15 mouse cellular contexts compared by ENCODE assay signal in genomic region chr1:166256302-166256701, GRCm38 (mm10). TPM values are rescaled to one million over a fixed set of nuclear protein-coding genes. Genes with fewer than 3 reads are reported as not detected.
DNase-seq lines count a peak whose midpoint lies in the region; ATAC-seq and TF ChIP-seq lines count a peak whose summit lies in the region.
"Had no signal": no experiment of that assay in that cellular context is flagged by ENCODE, and none has a peak within 500 bp of the region (broad histone marks: within the 10 kb centered on the region; RNA-seq: fewer than 3 reads in every experiment).

No protein-coding gene starts in this region.

- ATAC-seq in embryonic facial prominence, embryonic 12.5 days (ENCODE audit: insufficient number of reproducible peaks, insufficient read depth, low FRiP score, low TSS enrichment): 0 out of 2 replicates have a peak, but pooled peaks have one; percentile 19
- ATAC-seq in hindbrain, embryonic 13.5 days (ENCODE audit: low FRiP score): peak; percentile 62; the same call in 1 of the 2 replicates
- ATAC-seq in megakaryocyte-erythroid progenitor cell, adult 5-6 weeks (replicated peaks; ENCODE audit: low FRiP score, low TSS enrichment, poor library complexity, severe bottlenecking): no peak

- H3K4me3 ChIP-seq in embryonic facial prominence, embryonic 12.5 days: no peak overlapping the region
- H3K4me3 ChIP-seq in hindbrain, embryonic 13.5 days: peak overlapping the region; percentile 60
- no peak overlapping the region for H3K4me3 ChIP-seq in myocyte
- H3K4me3 ChIP-seq in thymus, adult 2 months (ENCODE audit: control insufficient read depth, insufficient read depth, low read length): no peak overlapping the region
- H3K4me3 ChIP-seq: heart, embryonic 15.5 days; lung, embryonic 15.5 days had no signal

- peak overlapping the region; percentile 17; the same call in 1 of the 2 replicates for H3K4me2 ChIP-seq in embryonic facial prominence, embryonic 12.5 days (replicated peaks)
- H3K4me2 ChIP-seq in hindbrain, embryonic 13.5 days: peak overlapping the region; percentile 87
- peak overlapping the region; percentile 76 for H3K4me2 ChIP-seq in myocyte (ENCODE audit: low read depth)
- H3K4me2 ChIP-seq: heart, embryonic 15.5 days; lung, embryonic 15.5 days had no signal

- no peaks in the 10 kb centered on the region for H3K36me3 ChIP-seq in embryonic facial prominence, embryonic 12.5 days
- H3K36me3 ChIP-seq in hindbrain, embryonic 13.5 days: no peaks in the 10 kb centered on the region
- H3K36me3 ChIP-seq in myocyte (ENCODE audit: control insufficient read depth, insufficient read depth): no peaks in the 10 kb centered on the region
- H3K36me3 ChIP-seq in thymus, adult 2 months (ENCODE audit: control insufficient read depth, insufficient read depth, low read length): no peaks in the 10 kb centered on the region
- H3K36me3 ChIP-seq: heart, embryonic 15.5 days; lung, embryonic 15.5 days had no signal

- TF ChIP-seq POLR2A in myocyte (IDR thresholded peaks at IDR 0.05; ENCODE audit: insufficient read length, low read depth): no peak
- TF ChIP-seq POLR2A in thymus, adult 2 months (IDR thresholded peaks at IDR 0.05; ENCODE audit: control insufficient read depth, extremely low read depth, insufficient read depth, low read length, poor library complexity): no peak

- no peak overlapping the region for H3K9ac ChIP-seq in embryonic facial prominence, embryonic 12.5 days
- H3K9ac ChIP-seq in hindbrain, embryonic 13.5 days: peak overlapping the region; percentile 63
- H3K9ac ChIP-seq: heart, embryonic 15.5 days; lung, embryonic 15.5 days had no signal

- DNase-seq in embryo, embryonic 11 days: peak; percentile 20
- DNase-seq in ovary, postnatal 36 days (ENCODE audit: low spot score): no peak
- no peak for DNase-seq in thymus, adult 2 months
- no peak for DNase-seq in cerebellum, adult 8-10 months
- DNase-seq: kidney, adult 18-20 months had no signal

- peaks cover 3% of the 10 kb centered on the region; the same call in 1 of the 2 replicates for H3K4me1 ChIP-seq in embryonic facial prominence, embryonic 12.5 days
- H3K4me1 ChIP-seq in hindbrain, embryonic 13.5 days (replicated peaks): peaks cover 36% of the 10 kb centered on the region
- peaks cover 6% of the 10 kb centered on the region; the same call in 1 of the 2 replicates for H3K4me1 ChIP-seq in thymus, adult 2 months (replicated peaks; ENCODE audit: control insufficient read depth, insufficient read depth, low read length)

- no peak for TF ChIP-seq CTCF in thymus, adult 2 months (IDR thresholded peaks at IDR 0.05; ENCODE audit: borderline replicate concordance, control insufficient read depth, extremely low read depth, insufficient read depth, low read length, poor library complexity)

- H3ac ChIP-seq in myocyte (ENCODE audit: control insufficient read depth, insufficient read length): no peak overlapping the region

- no peak overlapping the region for H3K27ac ChIP-seq in embryonic facial prominence, embryonic 12.5 days
- H3K27ac ChIP-seq in hindbrain, embryonic 13.5 days: no peak overlapping the region; the same call in 1 of the 2 replicates
- H3K27ac ChIP-seq in thymus, adult 2 months (ENCODE audit: control insufficient read depth, insufficient read depth, low read length): no peak overlapping the region
- H3K27ac ChIP-seq: heart, embryonic 15.5 days; lung, embryonic 15.5 days had no signal

- WGBS in embryonic facial prominence, embryonic 12.5 days: 10% methylated on average over 6 of the region's 6 CpGs
- 3% methylated on average over 6 of the region's 6 CpGs for WGBS in hindbrain, embryonic 13.5 days
- whole genome bisulfite sequencing in thymus, adult 2 months: 38% methylated on average over 6 of the region's 6 CpGs

- no peaks in the 10 kb centered on the region for H3K9me3 ChIP-seq in embryonic facial prominence, embryonic 12.5 days
- H3K9me3 ChIP-seq in hindbrain, embryonic 13.5 days: no peaks in the 10 kb centered on the region
- H3K9me3 ChIP-seq: heart, embryonic 15.5 days; lung, embryonic 15.5 days had no signal

- H3K79me2 ChIP-seq in myocyte (ENCODE audit: control insufficient read depth, insufficient read depth): no peaks in the 10 kb centered on the region

- H3K27me3 ChIP-seq in embryonic facial prominence, embryonic 12.5 days: peaks cover 36% of the 10 kb centered on the region
- H3K27me3 ChIP-seq in hindbrain, embryonic 13.5 days: peaks cover 8% of the 10 kb centered on the region; the same call in 1 of the 2 replicates
- H3K27me3 ChIP-seq in myocyte (ENCODE audit: control insufficient read depth, insufficient read depth, insufficient read length): no peaks in the 10 kb centered on the region
- peaks cover 15% of the 10 kb centered on the region for H3K27me3 ChIP-seq in thymus, adult 2 months (ENCODE audit: control insufficient read depth, insufficient read depth, low read length)

TF ChIP-seq in myocyte, 11 proteins besides CTCF, POLR2A, EP300 and RAD21:
- TF ChIP-seq POLR2AphosphoS2 (IDR thresholded peaks at IDR 0.05; ENCODE audit: insufficient read length, low read depth): no peak
- no peak for TF ChIP-seq E2F4 (IDR thresholded peaks at IDR 0.05; ENCODE audit: insufficient read depth)
- TF ChIP-seq MAX (IDR thresholded peaks at IDR 0.05; ENCODE audit: low read depth): no peak
TF ChIP-seq in myocyte: peak in this region for 0.

RNA-seq across cellular contexts. Expression of gene Ildr2, which starts 2.4 kb away (rescaled TPM):
- polyA plus RNA-seq in embryonic facial prominence, embryonic 12.5 days (2016; fragmentation: Nextera tagmentation; extraction: Ambion mirVana): 1.1 and 1.2 TPM in 2 replicates
- 3.5 and 3.6 TPM in 2 replicates for polyA plus RNA-seq in hindbrain, embryonic 13.5 days (2015; fragmentation: Nextera tagmentation; extraction: Ambion mirVana)
- polyA plus RNA-seq in myocyte (2012; fragmentation: generic; extraction: Trizol): 1.9 TPM
- 0.40 and 0.59 TPM in 2 replicates for polyA plus RNA-seq in thymus, adult 2 months (2012; rRNA removed)
- total RNA-seq in megakaryocyte-erythroid progenitor cell, adult 5-6 weeks (2014; fragmentation: Nextera tagmentation): not detected in 2 replicates
- not detected in 2 replicates for total RNA-seq in megakaryocyte-erythroid progenitor cell, adult 5-6 weeks (2017)
- total RNA-seq: common myeloid progenitor, adult 5-6 weeks had no signal

RNA-seq across cellular contexts. Expression of gene Mael, which starts 17.8 kb away (rescaled TPM):
- polyA plus RNA-seq in embryonic facial prominence, embryonic 12.5 days (2016; fragmentation: Nextera tagmentation; extraction: Ambion mirVana): 0.10 TPM in 1 of 2 replicates, not detected in the other
- polyA plus RNA-seq in hindbrain, embryonic 13.5 days (2015; fragmentation: Nextera tagmentation; extraction: Ambion mirVana): not detected in 2 replicates
- polyA plus RNA-seq in myocyte (2012; fragmentation: generic; extraction: Trizol): not detected
- 0.05 TPM in 1 of 2 replicates, not detected in the other for polyA plus RNA-seq in thymus, adult 2 months (2012; rRNA removed)
- not detected in 2 replicates for total RNA-seq in megakaryocyte-erythroid progenitor cell, adult 5-6 weeks (2014; fragmentation: Nextera tagmentation)
- total RNA-seq in megakaryocyte-erythroid progenitor cell, adult 5-6 weeks (2017): not detected in 2 replicates
- total RNA-seq: common myeloid progenitor, adult 5-6 weeks; layer of hippocampus, adult 18-20 months had no signal
- polyA plus RNA-seq: limb, embryonic 11.5 days; lung, embryonic 15.5 days; stomach, embryonic 16.5 days had no signal

Comparison
In these comparisons a context has a peak if more than half of its experiments do, and no peak if none do; other contexts are left out.
1. H3K4me2 ChIP-seq: peak in every context shown above with its lines; median percentile 87 in hindbrain, embryonic 13.5 days; 76 in myocyte; 17 in embryonic facial prominence, embryonic 12.5 days.